Mouse (Mus musculus) testis, adult 2 months (tissue): Measurements from ENCODE around the gene Loxl4. TPM values are rescaled to one million over a fixed set of nuclear protein-coding genes. Genes with fewer than 3 reads are reported as not detected.

ENCODE experiments used
- H3K27ac ChIP-seq: fragments of 200-500 bp; 2 replicates; pipeline ENCODE4 v1.5.1; 2012; ENCODE audit warnings: low read depth, low read length; ENCODE audit not compliant: control insufficient read depth, insufficient read depth
- H3K27me3 ChIP-seq: fragments of 200-500 bp; 2 replicates; pipeline ENCODE4 v1.6.1; 2012; ENCODE audit warnings: mild to moderate bottlenecking, low read length, moderate library complexity; ENCODE audit not compliant: control insufficient read depth, insufficient read depth
- H3K36me3 ChIP-seq: fragments of 200-500 bp; 2 replicates; pipeline ENCODE4 v1.6.1; 2012; ENCODE audit warnings: mild to moderate bottlenecking, low read length; ENCODE audit not compliant: control insufficient read depth, insufficient read depth
- H3K4me1 ChIP-seq: fragments of 200-500 bp; 2 replicates; pipeline ENCODE4 v1.6.1; 2012; ENCODE audit warnings: low read length; ENCODE audit not compliant: control insufficient read depth, insufficient read depth
- H3K4me3 ChIP-seq: fragments of 200-500 bp; 2 replicates; pipeline ENCODE4 v1.5.1; 2012; ENCODE audit warnings: low read depth, mild to moderate bottlenecking, low read length, moderate library complexity, mixed read lengths; ENCODE audit not compliant: control insufficient read depth
- CTCF ChIP-seq: fragments of 200-500 bp; IDR thresholded peaks from 2 replicates; pipeline ENCODE4 v1.5.1; 2012; ENCODE audit warnings: low read depth, mild to moderate bottlenecking, inconsistent platforms, low read length, moderate library complexity; ENCODE audit not compliant: control insufficient read depth, insufficient read depth, insufficient replicate concordance
- POLR2A ChIP-seq: fragments of 200-500 bp; IDR thresholded peaks from 2 replicates; pipeline ENCODE4 v1.6.1; 2012; ENCODE audit warnings: low read depth, mild to moderate bottlenecking, inconsistent platforms, low read length, moderate library complexity; ENCODE audit not compliant: control insufficient read depth
- polyA plus RNA-seq: library from polyadenylated mRNA; depleted of rRNA; stranded (reverse); fragments of >200 nt; gene quantifications from 2 replicates; pipeline ENCODE4 v1.2.3, GENCODE M21; 2012

The Loxl4 gene
- polyA plus RNA-seq, 1 experiment = 0.25 TPM

GRCm38 (mm10) chr19:42602576-42602975 is 10.0 kb downstream of the Loxl4 start:
- Histone ChIP-seq H3K27ac (no peak overlapping the region), H3K27me3 (no peaks in the 10 kb centered on the region), H3K4me3 (no peak overlapping the region), H3K36me3 (no peaks in the 10 kb centered on the region), H3K4me1 (peaks cover 8% of the 10 kb centered on the region)
- TF ChIP-seq CTCF (no peak), POLR2A (no peak)

- no peak overlapping the region for H3K27ac ChIP-seq
- TF ChIP-seq CTCF = no peak
- no peak for TF ChIP-seq POLR2A
Observed at GRCm38 (mm10) chr19:42602041-42602440, 10.6 kb downstream of the Loxl4 start.

DNA sequence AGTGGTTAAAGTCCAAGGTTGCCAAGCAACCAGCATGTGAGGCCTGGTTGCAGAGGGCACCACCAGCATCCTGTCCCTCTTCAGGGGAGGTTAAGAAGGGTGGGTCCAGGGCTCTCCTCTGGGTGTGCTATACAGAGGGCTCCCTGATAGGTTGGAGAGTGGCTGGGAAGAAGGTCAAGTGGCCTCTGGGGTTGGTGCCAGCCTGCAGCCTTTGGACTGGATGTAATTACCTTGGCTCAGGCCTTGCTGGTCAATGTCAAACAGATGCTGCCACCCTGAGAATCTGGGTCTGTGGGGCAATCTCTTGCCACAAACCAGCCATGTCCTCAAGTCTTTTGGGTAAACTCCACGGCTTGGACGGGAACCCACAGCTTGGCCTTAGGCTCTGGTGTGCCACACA is 11.2 kb downstream of the Loxl4 start:
- Histone ChIP-seq H3K4me1 (peaks cover 8% of the 10 kb centered on the region), H3K27me3 (no peaks in the 10 kb centered on the region), H3K27ac (no peak overlapping the region), H3K4me3 (no peak overlapping the region), H3K36me3 (no peaks in the 10 kb centered on the region)
- TF ChIP-seq POLR2A (no peak), CTCF (no peak)

More at GRCm38 (mm10) chr19:42602041-42602440, 10.6 kb downstream of the Loxl4 start:
- H3K4me3 ChIP-seq = no peak overlapping the region
- H3K27me3 ChIP-seq = no peaks in the 10 kb centered on the region
- peaks cover 8% of the 10 kb centered on the region for H3K4me1 ChIP-seq
- no peaks in the 10 kb centered on the region for H3K36me3 ChIP-seq

GRCm38 (mm10) chr19:42600591-42600990 is 12.0 kb downstream of the Loxl4 start:
- Histone ChIP-seq H3K4me1 (peaks cover 8% of the 10 kb centered on the region), H3K27ac (no peak overlapping the region), H3K4me3 (no peak overlapping the region), H3K36me3 (no peaks in the 10 kb centered on the region), H3K27me3 (no peaks in the 10 kb centered on the region)
- TF ChIP-seq CTCF = no peak
- TF ChIP-seq POLR2A = no peak

DNA sequence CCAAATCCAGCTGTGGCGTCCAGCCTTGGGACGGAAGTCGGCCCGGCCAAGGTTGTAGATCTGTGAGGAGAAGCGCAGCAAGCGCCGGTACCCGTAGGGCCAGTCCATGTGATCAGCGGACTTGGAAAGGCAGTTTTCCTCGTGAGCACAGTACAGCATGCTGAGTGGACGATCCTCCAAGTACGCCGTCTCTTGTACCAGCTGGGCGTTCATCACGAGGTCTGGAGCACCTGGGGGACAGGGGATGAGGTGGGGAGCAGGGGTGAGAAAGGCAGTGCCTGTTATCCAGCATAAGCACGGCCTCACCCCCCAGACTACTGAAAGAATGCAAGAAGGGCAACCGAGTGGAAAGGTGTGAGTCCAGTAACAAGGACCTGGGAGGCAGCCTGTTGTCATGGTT is 12.7 kb downstream of the Loxl4 start:
- Histone ChIP-seq H3K27ac (no peak overlapping the region), H3K4me3 (no peak overlapping the region), H3K27me3 (no peaks in the 10 kb centered on the region), H3K4me1 (peaks cover 8% of the 10 kb centered on the region), H3K36me3 (no peaks in the 10 kb centered on the region)
- TF ChIP-seq CTCF (no peak), POLR2A (no peak)

- no peak overlapping the region for H3K27ac ChIP-seq
- TF ChIP-seq CTCF = no peak
- no peak for TF ChIP-seq POLR2A
- no peaks in the 10 kb centered on the region for H3K36me3 ChIP-seq
- no peak overlapping the region for H3K4me3 ChIP-seq
- no peaks in the 10 kb centered on the region for H3K4me1 ChIP-seq
- H3K27me3 ChIP-seq = no peaks in the 10 kb centered on the region
Observed at GRCm38 (mm10) chr19:42597896-42598295, 14.7 kb downstream of the Loxl4 start.

GRCm38 (mm10) chr19:42597286-42597685 is 15.3 kb downstream of the Loxl4 start:
- H3K4me1 ChIP-seq = no peaks in the 10 kb centered on the region
- H3K36me3 ChIP-seq = no peaks in the 10 kb centered on the region; the same call in 1 of the 2 replicates
- no peak for TF ChIP-seq POLR2A
- TF ChIP-seq CTCF = no peak

DNA sequence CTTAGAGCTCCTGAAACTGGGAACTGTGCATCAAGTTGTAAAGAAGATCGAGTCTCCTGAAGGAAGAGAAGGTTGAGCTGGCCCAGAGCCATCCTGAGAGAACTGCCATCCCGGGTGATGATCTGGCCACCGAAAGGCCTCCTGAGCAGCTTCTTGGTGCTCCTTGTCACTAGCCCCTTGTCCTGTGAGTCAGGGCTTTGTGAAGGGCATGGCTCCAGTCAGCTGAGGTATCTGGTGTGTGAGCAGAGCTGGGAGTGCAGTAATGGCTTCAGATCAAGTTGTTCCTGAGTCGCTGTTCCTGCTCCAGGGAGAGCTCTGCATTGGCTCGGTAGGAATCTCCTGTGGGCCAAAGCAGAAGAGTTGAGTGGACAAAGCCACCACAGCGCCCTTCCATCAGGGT is 17.5 kb downstream of the Loxl4 start:
- no peaks in the 10 kb centered on the region for H3K27me3 ChIP-seq
- no peak overlapping the region for H3K27ac ChIP-seq
- no peaks in the 10 kb centered on the region; the same call in 1 of the 2 replicates for H3K36me3 ChIP-seq

More at GRCm38 (mm10) chr19:42597286-42597685, 15.3 kb downstream of the Loxl4 start:
- H3K4me3 ChIP-seq = no peak overlapping the region
- no peaks in the 10 kb centered on the region for H3K27me3 ChIP-seq
- no peak overlapping the region for H3K27ac ChIP-seq

More for the DNA sequence above, 17.5 kb downstream of the Loxl4 start:
- H3K4me1 ChIP-seq = no peaks in the 10 kb centered on the region
- no peak overlapping the region for H3K4me3 ChIP-seq
- TF ChIP-seq CTCF = no peak
- no peak for TF ChIP-seq POLR2A
